Mouse (Mus musculus) kidney, adult 2 months (tissue): Measurements from ENCODE around the gene Capn7. TPM values are rescaled to one million over a fixed set of nuclear protein-coding genes. Genes with fewer than 3 reads are reported as not detected.
A peak's percentile ranks its signal among the peaks of the same experiment; 100 is the strongest.

Source experiments
- DNase-seq: peaks from one replicate; pipeline ENCODE4 v3.0.0; 2021
- H3K27ac ChIP-seq: fragments of 200-500 bp; 2 replicates; pipeline ENCODE4 v1.5.1; 2012; ENCODE audit warnings: low read depth, low read length, control low read depth, inconsistent platforms; ENCODE audit not compliant: insufficient read depth
- H3K27me3 ChIP-seq: fragments of 200-500 bp; replicated peaks from 2 replicates; pipeline ENCODE4 v1.6.1; 2012; ENCODE audit warnings: mild to moderate bottlenecking, moderate library complexity, low read length, inconsistent platforms; ENCODE audit not compliant: control insufficient read depth, insufficient read depth
- H3K36me3 ChIP-seq: fragments of 200-500 bp; 2 replicates; pipeline ENCODE4 v1.6.1; 2012; ENCODE audit warnings: mild to moderate bottlenecking, moderate library complexity, low read length, inconsistent platforms; ENCODE audit not compliant: control insufficient read depth, insufficient read depth
- H3K4me1 ChIP-seq: fragments of 200-500 bp; 2 replicates; pipeline ENCODE4 v1.6.1; 2011; ENCODE audit warnings: low read length; ENCODE audit not compliant: control insufficient read depth, insufficient read depth
- H3K4me3 ChIP-seq: fragments of 200-500 bp; 2 replicates; pipeline ENCODE4 v1.5.1; 2011; ENCODE audit warnings: mild to moderate bottlenecking, low read depth, low read length, control low read depth; ENCODE audit not compliant: insufficient read depth
- CTCF ChIP-seq: fragments of 200-500 bp; conservative IDR thresholded peaks from 2 replicates; pipeline ENCODE4 v1.5.1; 2011; ENCODE audit warnings: low read depth, mild to moderate bottlenecking, control low read depth, low read length, moderate library complexity, mixed read lengths; ENCODE audit not compliant: insufficient read depth, insufficient read length
- POLR2A ChIP-seq: fragments of 200-500 bp; IDR thresholded peaks from one replicate; pipeline ENCODE4 v1.6.1; 2011; ENCODE audit warnings: low read depth, low read length, control low read depth
- WGBS: fragments of 180-500 bp; shearing (Covaris S2); methylation state at CpG from one replicate; pipeline ENCODE4 v1.1.7; 2018; 5-methylcytosine and 5-hydroxymethylcytosine counted together
- polyA plus RNA-seq: library from polyadenylated mRNA; depleted of rRNA; stranded (reverse); fragments of >200 nt; gene quantifications from 2 replicates; pipeline ENCODE4 v1.2.3, GENCODE M21; 2012

Capn7 gene
- polyA plus RNA-seq, 1 experiment: 13.6 TPM

DNA sequence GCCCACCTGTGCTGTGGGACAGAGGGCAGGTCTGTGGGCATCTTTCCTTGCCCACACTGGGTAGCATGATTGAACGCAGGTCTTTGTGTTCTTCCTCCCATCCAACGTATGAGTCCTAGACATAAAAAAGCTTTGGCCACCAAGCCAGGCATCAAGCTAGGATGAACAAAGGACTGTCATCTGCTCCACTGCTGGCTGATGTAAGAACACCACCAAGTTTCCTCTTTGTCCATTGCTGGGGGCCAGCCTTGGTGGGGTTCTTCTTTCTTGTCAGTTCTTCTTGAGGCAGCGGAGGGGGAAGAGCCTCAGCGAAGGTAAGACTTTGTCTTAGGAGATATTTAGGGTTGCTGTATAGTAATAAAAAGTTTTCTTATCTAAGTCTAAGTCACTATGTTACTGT, 5.5 kb upstream of the Capn7 start:
- WGBS: 80% methylated on average over 4 of the region's 4 CpGs

GRCm38 (mm10) chr14:31335765-31336164, 673 bp upstream of the Capn7 start:
- no peak for TF ChIP-seq CTCF
- TF ChIP-seq POLR2A: no peak
- DNase-seq: no peak
- Histone ChIP-seq H3K27me3 (no peaks in the 10 kb centered on the region), H3K4me1 (peaks cover 4% of the 10 kb centered on the region; the same call in 1 of the 2 replicates), H3K36me3 (peaks cover 2% of the 10 kb centered on the region; the same call in 1 of the 2 replicates), H3K4me3 (peak overlapping the region; percentile 45; the same call in 1 of the 2 replicates), H3K27ac (no peak overlapping the region)
- WGBS: 55% methylated on average over 3 of the region's 3 CpGs

More for the DNA sequence above, 5.5 kb upstream of the Capn7 start:
- no peaks in the 10 kb centered on the region for H3K36me3 ChIP-seq
- DNase-seq: no peak
- TF ChIP-seq POLR2A (no peak), CTCF (no peak)
- no peaks in the 10 kb centered on the region for H3K4me1 ChIP-seq
- no peak overlapping the region for H3K27ac ChIP-seq
- no peaks in the 10 kb centered on the region for H3K27me3 ChIP-seq
- no peak overlapping the region for H3K4me3 ChIP-seq

DNA sequence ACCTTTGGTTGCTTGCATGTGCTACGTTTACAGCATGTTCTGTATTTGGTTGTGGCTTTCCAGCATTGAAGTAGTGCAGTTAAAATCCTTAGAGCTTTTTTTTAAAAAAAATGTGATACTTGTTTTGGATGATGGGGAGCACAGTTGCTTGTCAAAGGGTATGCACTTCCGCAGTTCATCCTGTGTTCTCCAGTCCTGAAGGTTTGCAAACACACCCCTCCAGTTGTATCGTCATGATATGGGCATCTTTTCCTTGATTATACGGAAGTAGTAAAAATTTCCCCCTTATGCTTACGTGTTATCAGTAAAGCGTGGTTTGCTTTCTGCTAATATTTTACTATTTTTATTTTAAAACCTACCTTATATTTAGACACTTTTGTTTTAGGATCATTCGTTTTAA, 968 bp downstream of the Capn7 start:
- H3K27me3 ChIP-seq: no peaks in the 10 kb centered on the region
- 17% methylated on average over 7 of the region's 7 CpGs for WGBS
- H3K4me3 ChIP-seq: peak overlapping the region; percentile 91; the same call in 1 of the 2 replicates
- peaks cover 4% of the 10 kb centered on the region; the same call in 1 of the 2 replicates for H3K4me1 ChIP-seq
- no peak for DNase-seq
- peaks cover 2% of the 10 kb centered on the region; the same call in 1 of the 2 replicates for H3K36me3 ChIP-seq
- H3K27ac ChIP-seq: no peak overlapping the region
- TF ChIP-seq POLR2A (no peak), CTCF (no peak)

DNA sequence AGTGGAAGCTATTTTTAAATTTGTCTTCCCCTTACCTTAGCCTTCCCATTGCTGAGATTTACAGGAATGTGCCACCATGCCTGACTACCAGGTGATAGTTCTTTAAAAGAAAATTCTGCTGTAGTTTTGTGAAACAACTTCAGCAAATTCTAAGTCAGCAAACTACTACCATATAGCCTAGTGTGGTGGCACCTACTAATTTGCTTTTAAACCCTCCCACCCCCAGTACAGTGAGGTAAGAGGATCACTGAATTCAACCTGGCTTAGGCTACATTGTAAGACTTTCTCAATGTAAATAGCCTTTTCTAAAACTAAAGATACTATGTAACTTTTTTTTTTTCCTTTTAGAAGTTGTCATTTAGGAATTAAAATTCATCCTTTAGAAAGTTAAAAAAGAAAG, 1.5 kb downstream of the Capn7 start:
- DNase-seq: no peak

DNA sequence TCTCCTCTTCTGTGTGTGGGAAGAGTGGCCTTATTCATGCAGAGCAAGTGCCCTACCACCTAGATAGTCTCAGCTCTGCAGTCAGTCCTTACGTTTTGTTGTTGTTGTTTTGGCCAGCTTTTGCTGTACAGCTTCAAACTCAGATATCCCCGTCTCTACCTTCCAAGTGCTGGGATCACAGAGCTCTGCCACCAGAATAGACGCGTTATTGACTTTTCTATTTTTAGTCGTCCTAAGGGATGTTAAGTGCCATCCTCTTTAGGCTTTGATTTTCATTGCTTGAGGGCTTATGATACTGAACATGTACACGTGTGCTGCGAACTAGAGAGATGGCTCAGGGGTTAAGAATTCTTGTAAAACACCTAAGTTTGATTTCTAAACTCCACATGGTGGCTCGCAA, 6.8 kb downstream of the Capn7 start:
- Histone ChIP-seq H3K27ac (no peak overlapping the region), H3K4me1 (no peaks in the 10 kb centered on the region; the same call in 1 of the 2 replicates), H3K36me3 (peaks cover 5% of the 10 kb centered on the region), H3K27me3 (no peaks in the 10 kb centered on the region), H3K4me3 (no peak overlapping the region)
- no peak for DNase-seq
- 84% methylated on average over 8 of the region's 8 CpGs for WGBS
- TF ChIP-seq POLR2A (no peak), CTCF (no peak)

More for the DNA sequence above, 1.5 kb downstream of the Capn7 start:
- Histone ChIP-seq H3K27me3 (no peaks in the 10 kb centered on the region), H3K4me1 (peaks cover 4% of the 10 kb centered on the region; the same call in 1 of the 2 replicates), H3K4me3 (no peak overlapping the region), H3K36me3 (peaks cover 2% of the 10 kb centered on the region; the same call in 1 of the 2 replicates), H3K27ac (no peak overlapping the region)
- TF ChIP-seq POLR2A: no peak
- no peak for TF ChIP-seq CTCF

GRCm38 (mm10) chr14:31345367-31345766, 8.9 kb downstream of the Capn7 start:
- no peak overlapping the region for H3K27ac ChIP-seq
- H3K36me3 ChIP-seq: peaks cover 9% of the 10 kb centered on the region
- 85% methylated on average over 1 of the region's 1 CpGs for WGBS
- no peaks in the 10 kb centered on the region for H3K4me1 ChIP-seq
- H3K4me3 ChIP-seq: no peak overlapping the region
- TF ChIP-seq POLR2A: no peak
- TF ChIP-seq CTCF: no peak
- DNase-seq: no peak
- no peaks in the 10 kb centered on the region for H3K27me3 ChIP-seq

DNA sequence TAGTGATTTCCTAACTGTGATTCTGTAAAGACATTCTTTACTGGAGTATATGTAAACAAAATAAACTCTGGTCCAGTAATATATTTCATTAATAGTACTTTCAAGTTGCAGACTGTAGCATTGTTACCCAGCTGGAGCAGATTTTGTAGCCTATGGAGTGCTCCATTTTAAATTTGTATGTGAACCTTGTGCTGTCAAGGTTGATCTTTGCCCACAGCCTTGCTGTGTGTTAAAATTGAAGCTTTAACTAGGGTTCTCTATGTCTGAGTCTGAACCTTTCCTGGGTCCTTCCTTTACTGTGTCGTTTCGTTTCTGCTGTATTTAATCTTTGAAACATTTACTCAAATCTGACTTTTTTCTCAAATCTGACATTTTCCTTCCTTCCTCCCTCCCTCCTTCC, 25.8 kb downstream of the Capn7 start:
- Histone ChIP-seq H3K4me1 (peaks cover 9% of the 10 kb centered on the region; the same call in 1 of the 2 replicates), H3K27me3 (no peaks in the 10 kb centered on the region), H3K27ac (peak overlapping the region; percentile 52), H3K36me3 (peaks cover 6% of the 10 kb centered on the region), H3K4me3 (no peak overlapping the region)
- TF ChIP-seq CTCF: no peak
- TF ChIP-seq POLR2A: no peak
- 39% methylated on average over 2 of the region's 2 CpGs for WGBS
- peak; percentile 52 for DNase-seq
